Mouse (Mus musculus) kidney, embryonic 16.5 days (tissue): ENCODE measurements around the gene Higd1c. TPM values are rescaled to one million over a fixed set of nuclear protein-coding genes. Genes with fewer than 3 reads are reported as not detected.

Experiments used
- ATAC-seq: fragments of 200-750 bp; cut with Nextera tagmentation; 2 replicates; pipeline ENCODE4 v1.8.0; 2017; ENCODE audit warnings: moderate TSS enrichment; ENCODE audit not compliant: low FRiP score, low TSS enrichment
- H3K27ac ChIP-seq: fragments of 300-500 bp; sonication (generic); 2 replicates; pipeline ENCODE4 v1.5.1; 2014; ENCODE audit warnings: low read length
- H3K27me3 ChIP-seq: fragments of 300-500 bp; sonication (generic); 2 replicates; pipeline ENCODE4 v1.6.1; 2014; ENCODE audit warnings: low read length, control low read depth, mixed read lengths; ENCODE audit not compliant: insufficient read depth
- H3K36me3 ChIP-seq: fragments of 300-500 bp; sonication (generic); 2 replicates; pipeline ENCODE4 v1.6.1; 2014; ENCODE audit warnings: low read length, control low read depth, mixed read lengths; ENCODE audit not compliant: insufficient read depth
- H3K4me1 ChIP-seq: fragments of 300-500 bp; sonication (generic); 2 replicates; pipeline ENCODE4 v1.6.1; 2014; ENCODE audit warnings: low read length, control low read depth, mixed read lengths; ENCODE audit not compliant: insufficient read depth
- H3K4me2 ChIP-seq: fragments of 300-500 bp; sonication (generic); replicated peaks from 2 replicates; pipeline ENCODE4 v1.6.1; 2014; ENCODE audit warnings: low read depth, low read length
- H3K4me3 ChIP-seq: fragments of 300-500 bp; sonication (generic); 2 replicates; pipeline ENCODE4 v1.5.1; 2014; ENCODE audit warnings: mild to moderate bottlenecking, low read length
- H3K9ac ChIP-seq: fragments of 300-500 bp; sonication (generic); replicated peaks from 2 replicates; pipeline ENCODE4 v1.6.1; 2014; ENCODE audit warnings: low read length
- H3K9me3 ChIP-seq: fragments of 300-500 bp; sonication (generic); 2 replicates; pipeline ENCODE4 v1.6.1; 2016; ENCODE audit warnings: low read length, control low read depth
- WGBS: fragments of 180-500 bp; shearing (Covaris S2); extraction: QIAGEN DNeasy Blood & Tissue Kit; methylation state at CpG from one replicate; pipeline ENCODE4 v1.1.7; 2014; 5-methylcytosine and 5-hydroxymethylcytosine counted together
- polyA plus RNA-seq: library from polyadenylated mRNA; unstranded; fragments of >200 nt; fragmentation: Nextera tagmentation; extraction: Ambion mirVana; gene quantifications from 2 replicates; pipeline ENCODE4 v1.2.1, GENCODE M21; 2015

Higd1c gene
- polyA plus RNA-seq, 1 experiment from 2014 or later = 0.35 TPM

DNA sequence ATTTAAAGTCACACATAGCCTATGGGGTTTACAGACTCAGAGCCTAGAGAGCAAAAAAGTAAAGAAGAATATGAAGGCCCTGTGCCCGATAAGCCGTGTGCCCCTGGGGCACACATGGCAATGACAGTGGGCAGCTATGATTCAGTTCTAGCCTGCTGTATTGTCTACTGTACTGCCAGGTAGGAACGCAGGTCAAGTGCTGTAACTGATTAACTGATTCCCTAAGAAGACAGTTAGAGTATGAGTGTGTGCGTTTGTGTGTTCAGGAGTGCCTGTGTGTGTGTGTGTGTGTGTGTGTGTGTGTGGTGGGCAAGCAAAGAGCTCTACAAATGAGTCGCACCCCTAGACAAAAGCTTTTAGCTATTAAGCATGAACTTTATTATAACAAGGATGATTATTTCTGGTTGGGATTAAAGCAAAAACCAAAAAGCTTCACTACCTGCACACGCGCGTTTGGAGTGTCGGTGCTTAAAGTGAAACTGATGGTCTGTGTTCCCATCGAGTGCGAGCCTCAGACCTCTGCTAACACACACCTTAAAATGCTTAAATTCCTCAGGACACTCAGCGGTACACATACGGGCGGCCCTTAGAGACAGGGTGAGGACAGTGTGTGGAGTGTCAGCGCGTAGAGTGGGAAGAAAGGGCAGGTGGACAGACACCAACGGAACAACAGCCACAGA is 23.3 kb downstream of the Higd1c start:
- peaks cover 9% of the 10 kb centered on the region; the same call in 1 of the 2 replicates for H3K4me1 ChIP-seq
- peak; percentile 49; the same call in 1 of the 2 replicates for ATAC-seq
- H3K27me3 ChIP-seq = no peaks in the 10 kb centered on the region
- no peaks in the 10 kb centered on the region for H3K9me3 ChIP-seq
- H3K36me3 ChIP-seq = no peaks in the 10 kb centered on the region
- no peak overlapping the region for H3K4me2 ChIP-seq
- no peak overlapping the region for H3K4me3 ChIP-seq
- no peak overlapping the region for H3K9ac ChIP-seq
- WGBS = 86% methylated on average over 17 of the region's 17 CpGs
- H3K27ac ChIP-seq = no peak overlapping the region

DNA sequence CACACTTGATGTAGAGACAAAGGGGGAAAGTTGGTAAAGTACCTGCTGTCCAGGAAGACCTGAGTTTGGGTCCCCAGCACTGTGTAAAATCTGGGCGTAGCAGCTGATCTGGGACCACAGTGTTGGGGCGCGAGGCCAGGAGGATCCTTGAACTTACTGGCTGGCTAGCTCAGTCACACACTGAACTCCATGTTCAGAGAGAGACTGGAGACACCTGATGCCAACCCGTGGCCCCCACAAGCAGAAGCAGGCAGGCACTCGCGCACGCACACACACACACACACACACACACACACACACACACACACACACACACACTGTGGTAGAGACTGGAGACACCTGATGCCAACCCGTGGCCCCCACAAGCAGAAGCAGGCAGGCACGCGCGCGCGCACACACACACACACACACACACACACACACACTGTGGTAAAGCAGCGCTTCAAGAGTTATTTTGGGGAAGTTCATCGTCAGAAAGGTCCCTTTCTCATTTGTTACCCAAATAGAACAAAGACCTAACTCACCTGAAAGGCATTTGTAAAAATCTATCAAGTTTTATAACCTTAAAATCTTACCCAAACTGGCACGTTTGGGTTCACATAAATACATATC is 24.0 kb downstream of the Higd1c start:
- Histone ChIP-seq H3K9me3 (no peaks in the 10 kb centered on the region), H3K4me2 (no peak overlapping the region), H3K27me3 (no peaks in the 10 kb centered on the region), H3K4me3 (no peak overlapping the region), H3K4me1 (peaks cover 9% of the 10 kb centered on the region; the same call in 1 of the 2 replicates), H3K36me3 (peaks cover 2% of the 10 kb centered on the region; the same call in 1 of the 2 replicates), H3K27ac (no peak overlapping the region), H3K9ac (no peak overlapping the region)
- WGBS = 78% methylated on average over 15 of the region's 16 CpGs
- no peak for ATAC-seq

DNA sequence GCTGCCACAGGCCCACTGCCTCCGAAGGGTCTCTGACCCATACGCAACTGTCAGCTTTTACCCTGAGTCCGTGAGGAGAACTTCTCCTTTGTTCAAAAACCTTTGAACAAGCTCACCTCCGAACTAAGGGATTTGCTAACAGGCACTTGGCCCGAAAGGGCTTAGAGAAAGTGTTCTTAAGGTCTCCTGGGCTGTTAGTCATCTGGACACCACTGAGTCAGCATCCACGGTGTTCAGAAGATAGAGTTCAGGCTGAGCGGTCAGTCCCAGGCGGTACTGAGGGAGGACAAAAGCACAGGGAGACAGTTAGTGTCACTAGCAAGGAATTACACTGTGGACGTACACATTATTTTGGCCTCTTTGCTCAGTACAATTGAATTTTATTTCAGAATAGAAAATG is 24.5 kb downstream of the Higd1c start:
- Histone ChIP-seq H3K4me1 (peaks cover 9% of the 10 kb centered on the region; the same call in 1 of the 2 replicates), H3K4me2 (no peak overlapping the region), H3K9ac (no peak overlapping the region), H3K27ac (no peak overlapping the region), H3K9me3 (no peaks in the 10 kb centered on the region), H3K36me3 (peaks cover 8% of the 10 kb centered on the region; the same call in 1 of the 2 replicates), H3K4me3 (no peak overlapping the region), H3K27me3 (no peaks in the 10 kb centered on the region)
- 42% methylated on average over 9 of the region's 9 CpGs for WGBS
- ATAC-seq = no peak

DNA sequence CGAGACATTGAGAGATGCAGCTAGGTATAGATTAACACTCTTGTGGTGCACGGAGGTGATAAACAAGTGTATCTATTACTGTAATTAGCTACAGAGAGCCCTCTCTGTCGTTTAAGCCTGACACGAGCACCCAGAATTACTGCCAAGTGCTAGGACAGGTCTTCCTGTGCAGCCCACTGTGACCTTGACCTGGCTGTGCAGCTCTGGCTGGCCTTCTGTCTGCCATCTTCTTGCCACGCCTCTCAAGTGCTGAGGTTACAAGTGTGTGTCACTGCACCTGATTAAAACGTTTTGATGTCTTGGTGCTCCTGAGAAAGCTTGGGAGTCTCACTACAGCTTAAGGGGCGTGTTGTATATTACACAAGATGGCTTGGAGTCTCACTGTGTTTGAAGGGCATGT is 26.7 kb downstream of the Higd1c start:
- Histone ChIP-seq H3K9ac (no peak overlapping the region), H3K4me2 (no peak overlapping the region), H3K4me3 (no peak overlapping the region), H3K36me3 (peaks cover 27% of the 10 kb centered on the region), H3K27ac (no peak overlapping the region), H3K4me1 (peaks cover 9% of the 10 kb centered on the region; the same call in 1 of the 2 replicates), H3K9me3 (no peaks in the 10 kb centered on the region), H3K27me3 (no peaks in the 10 kb centered on the region)
- no peak for ATAC-seq
- 37% methylated on average over 7 of the region's 7 CpGs for WGBS

DNA sequence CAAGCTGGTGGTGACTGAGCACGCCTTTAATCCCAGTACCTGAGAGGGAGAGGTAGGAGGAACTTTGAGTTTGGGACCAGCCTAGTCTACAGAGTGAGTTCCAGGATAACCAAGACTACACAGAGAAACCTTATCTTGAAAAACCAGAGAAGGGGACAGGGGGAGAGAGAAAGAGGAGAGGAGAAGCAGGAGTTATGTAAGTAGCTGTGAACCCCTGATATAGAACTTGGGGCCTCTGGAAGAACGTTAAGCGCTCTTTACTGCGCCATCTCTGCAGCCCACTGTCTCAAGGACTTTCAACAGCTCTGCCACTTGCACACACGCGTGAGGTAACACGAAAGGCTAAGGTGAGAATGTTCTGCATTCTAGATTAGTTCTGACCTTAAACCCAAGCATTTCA is 27.3 kb downstream of the Higd1c start:
- Histone ChIP-seq H3K36me3 (peaks cover 32% of the 10 kb centered on the region), H3K9me3 (no peaks in the 10 kb centered on the region), H3K4me3 (no peak overlapping the region), H3K9ac (no peak overlapping the region), H3K4me1 (peaks cover 9% of the 10 kb centered on the region; the same call in 1 of the 2 replicates), H3K4me2 (no peak overlapping the region), H3K27ac (no peak overlapping the region), H3K27me3 (no peaks in the 10 kb centered on the region)
- no peak for ATAC-seq
- WGBS = 93% methylated on average over 7 of the region's 7 CpGs

DNA sequence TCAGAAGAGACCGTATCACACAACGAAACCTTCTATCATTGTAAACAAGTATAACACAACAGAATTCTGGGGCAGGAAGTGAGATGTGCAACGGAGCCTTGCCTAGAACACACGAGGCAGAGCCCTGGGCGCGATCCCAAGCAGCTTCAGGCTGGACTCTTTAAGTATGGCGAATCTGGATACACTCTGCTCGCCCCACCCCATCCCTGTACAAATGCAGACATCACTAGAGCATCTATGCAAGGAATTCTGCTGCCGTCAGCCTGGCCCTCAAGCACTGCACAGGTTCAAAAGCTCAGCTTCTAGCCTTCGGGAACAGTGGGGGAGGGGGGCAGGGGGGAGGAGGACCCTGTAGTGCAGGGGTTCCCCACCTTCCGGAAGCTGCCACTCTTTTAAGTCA is 28.7 kb downstream of the Higd1c start:
- no peak for ATAC-seq
- no peak overlapping the region for H3K4me2 ChIP-seq
- WGBS = 71% methylated on average over 11 of the region's 11 CpGs

DNA sequence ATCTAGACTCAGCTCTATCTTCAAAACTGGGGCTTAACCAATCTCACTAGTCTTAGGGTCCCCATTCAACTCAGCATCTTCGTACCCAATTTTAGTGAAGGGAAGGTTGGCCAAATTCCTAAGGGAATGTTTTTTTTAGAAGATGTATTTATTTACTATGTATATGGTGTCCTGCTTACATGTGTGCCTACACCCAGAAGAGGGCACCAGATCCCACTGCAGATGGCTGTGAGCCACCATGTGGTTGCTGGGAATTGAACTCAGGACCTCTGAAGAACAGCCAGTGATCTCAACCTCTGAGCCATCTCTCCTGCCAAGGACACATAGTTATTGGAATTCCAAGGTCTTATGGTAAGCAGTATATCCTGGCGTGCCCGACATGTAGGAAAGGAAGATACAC is 31.2 kb downstream of the Higd1c start:
- peaks cover 66% of the 10 kb centered on the region for H3K36me3 ChIP-seq

More for the DNA sequence above, 28.7 kb downstream of the Higd1c start:
- no peaks in the 10 kb centered on the region for H3K27me3 ChIP-seq
- H3K36me3 ChIP-seq = peaks cover 47% of the 10 kb centered on the region
- no peak overlapping the region for H3K27ac ChIP-seq
- H3K4me3 ChIP-seq = no peak overlapping the region
- H3K9me3 ChIP-seq = no peaks in the 10 kb centered on the region
- H3K4me1 ChIP-seq = peaks cover 5% of the 10 kb centered on the region; the same call in 1 of the 2 replicates
- H3K9ac ChIP-seq = no peak overlapping the region

DNA sequence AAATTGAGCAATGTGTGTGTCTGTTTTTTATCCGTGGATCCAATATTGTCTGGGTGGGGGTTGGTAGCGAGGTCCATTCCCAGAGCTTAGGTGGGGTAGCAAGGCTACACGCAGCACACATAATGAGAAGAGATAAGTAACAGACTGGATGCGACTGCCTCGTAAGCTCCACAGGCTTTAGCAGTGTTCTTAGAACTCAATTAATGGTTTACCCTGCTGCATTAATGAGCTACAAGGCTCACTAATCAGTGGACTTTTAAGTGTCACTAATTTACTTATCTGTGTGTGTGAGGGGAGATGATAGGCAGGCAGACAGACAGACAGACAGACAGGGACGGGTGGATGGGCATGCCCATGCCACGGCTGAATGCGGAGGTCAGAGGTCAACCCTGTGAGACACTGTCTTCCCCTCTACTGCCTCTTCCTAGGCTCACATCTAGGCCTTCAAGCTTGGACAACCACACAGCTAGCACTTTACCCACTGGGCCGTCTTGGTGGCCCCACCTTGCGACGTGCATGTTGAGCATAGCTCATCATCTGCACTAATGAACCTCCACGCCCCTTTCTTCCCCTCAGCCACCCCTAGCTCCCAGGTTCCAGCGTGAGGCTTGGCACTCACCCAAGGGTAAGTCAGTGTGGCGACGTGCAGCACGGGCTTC is 36.4 kb downstream of the Higd1c start:
- peaks cover 78% of the 10 kb centered on the region for H3K36me3 ChIP-seq
- H3K4me3 ChIP-seq = no peak overlapping the region
- H3K27ac ChIP-seq = peak overlapping the region; percentile 8; the same call in 1 of the 2 replicates
- H3K27me3 ChIP-seq = no peaks in the 10 kb centered on the region
- no peak overlapping the region for H3K4me2 ChIP-seq
- ATAC-seq = peak; percentile 84
- WGBS = 71% methylated on average over 16 of the region's 16 CpGs
- no peak overlapping the region for H3K9ac ChIP-seq
- H3K9me3 ChIP-seq = no peaks in the 10 kb centered on the region
- peaks cover 5% of the 10 kb centered on the region; the same call in 1 of the 2 replicates for H3K4me1 ChIP-seq

More for the DNA sequence above, 31.2 kb downstream of the Higd1c start:
- H3K27ac ChIP-seq = no peak overlapping the region
- no peak overlapping the region for H3K4me2 ChIP-seq
- no peak overlapping the region for H3K4me3 ChIP-seq
- H3K9ac ChIP-seq = no peak overlapping the region
- 96% methylated on average over 3 of the region's 3 CpGs for WGBS
- no peaks in the 10 kb centered on the region for H3K27me3 ChIP-seq
- no peak for ATAC-seq
- H3K9me3 ChIP-seq = no peaks in the 10 kb centered on the region
- H3K4me1 ChIP-seq = no peaks in the 10 kb centered on the region

DNA sequence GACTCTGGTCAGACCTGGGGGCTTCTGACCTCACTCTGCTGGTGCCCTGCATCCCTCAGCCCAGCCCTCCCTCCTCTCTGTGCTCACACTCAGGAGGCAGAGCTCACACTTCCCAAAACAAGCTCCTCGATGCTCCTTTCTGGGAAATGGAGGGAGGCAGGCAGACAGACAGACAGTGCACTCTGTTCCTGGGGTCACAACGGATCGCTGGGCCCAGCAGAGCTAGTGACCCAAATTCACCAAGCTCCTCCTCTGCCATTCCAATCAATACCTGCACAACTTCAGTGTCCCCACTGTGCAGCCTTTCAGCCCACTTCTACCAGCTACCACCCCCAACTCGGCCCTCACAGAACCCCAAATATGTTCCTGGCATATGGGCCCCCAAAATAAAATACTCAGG is 37.5 kb downstream of the Higd1c start:
- Histone ChIP-seq H3K4me3 (no peak overlapping the region), H3K9ac (no peak overlapping the region), H3K4me1 (peaks cover 11% of the 10 kb centered on the region; the same call in 1 of the 2 replicates), H3K9me3 (no peaks in the 10 kb centered on the region), H3K27ac (peak overlapping the region; percentile 8; the same call in 1 of the 2 replicates), H3K4me2 (no peak overlapping the region), H3K36me3 (peaks cover 74% of the 10 kb centered on the region), H3K27me3 (no peaks in the 10 kb centered on the region)
- ATAC-seq = no peak
- 97% methylated on average over 4 of the region's 4 CpGs for WGBS
